Mouse (Mus musculus) hindbrain, postnatal 0 days (tissue): ENCODE data around the gene Olfr281. TPM values are rescaled to one million over a fixed set of nuclear protein-coding genes. Genes with fewer than 3 reads are reported as not detected.
A peak's percentile ranks its signal among the peaks of the same experiment; 100 is the strongest.

ENCODE experiments used
- ATAC-seq: fragments of 200-750 bp; cut with Nextera tagmentation; 2 replicates; pipeline ENCODE4 v1.8.0; 2017; ENCODE audit warnings: mild to moderate bottlenecking, moderate TSS enrichment, moderate library complexity
- DNase-seq: peaks from one replicate; pipeline ENCODE4 v3.0.0-alpha.2; 2015; ENCODE audit warnings: low spot score
- H3K27ac ChIP-seq: fragments of 300-500 bp; sonication (generic); 2 replicates; pipeline ENCODE4 v1.5.1; 2014; ENCODE audit warnings: mild to moderate bottlenecking
- H3K27me3 ChIP-seq: fragments of 300-500 bp; sonication (generic); 2 replicates; pipeline ENCODE4 v1.6.1; 2014; ENCODE audit warnings: low read length, mixed read lengths; ENCODE audit not compliant: insufficient read depth
- H3K36me3 ChIP-seq: fragments of 300-500 bp; sonication (generic); 2 replicates; pipeline ENCODE4 v1.6.1; 2014; ENCODE audit warnings: low read length, mixed read lengths; ENCODE audit not compliant: insufficient read depth
- H3K4me1 ChIP-seq: fragments of 300-500 bp; sonication (generic); 2 replicates; pipeline ENCODE4 v1.6.1; 2014; ENCODE audit warnings: antibody characterized with exemption, low read length, mixed read lengths; ENCODE audit not compliant: insufficient read depth
- H3K4me2 ChIP-seq: fragments of 300-500 bp; sonication (generic); 2 replicates; pipeline ENCODE4 v1.6.1; 2014; ENCODE audit warnings: low read depth, mild to moderate bottlenecking, low read length, moderate library complexity, mixed read lengths
- H3K4me3 ChIP-seq: fragments of 300-500 bp; sonication (generic); 2 replicates; pipeline ENCODE4 v1.5.1; 2014; ENCODE audit warnings: low read length
- H3K9ac ChIP-seq: fragments of 300-500 bp; sonication (generic); replicated peaks from 2 replicates; pipeline ENCODE4 v1.6.1; 2014; ENCODE audit warnings: mild to moderate bottlenecking, low read length, moderate library complexity, mixed read lengths
- H3K9me3 ChIP-seq: fragments of 300-500 bp; sonication (generic); 2 replicates; pipeline ENCODE4 v1.6.1; 2016; ENCODE audit warnings: low read length, mixed read lengths
- CTCF ChIP-seq: IDR thresholded peaks from 2 replicates; pipeline ENCODE4 v1.5.1; 2016; ENCODE audit warnings: antibody characterized with exemption, control low read depth, low read depth
- WGBS: fragments of 180-500 bp; shearing (Covaris S2); extraction: QIAGEN DNeasy Blood & Tissue Kit; methylation state at CpG from one replicate; pipeline ENCODE4 v1.1.7; 2014; 5-methylcytosine and 5-hydroxymethylcytosine counted together
- polyA plus RNA-seq: library from polyadenylated mRNA; unstranded; fragments of >200 nt; fragmentation: Nextera tagmentation; extraction: Ambion mirVana; gene quantifications from 2 replicates; pipeline ENCODE4 v1.2.1, GENCODE M21; 2015
- total RNA-seq: library from RNA; depleted of rRNA; stranded (reverse); fragments of >200 nt; gene quantifications from 2 replicates; pipeline ENCODE4 v1.2.3, GENCODE M21; 2014

Gene Olfr281
- total and polyA plus RNA-seq, 2 experiments from 2014 or later, result not detected

- WGBS, result 53% methylated on average over 4 of the region's 4 CpGs
- TF ChIP-seq CTCF, result no peak
- no peak overlapping the region for H3K9ac ChIP-seq
- H3K4me3 ChIP-seq, result no peak overlapping the region
- no peak for ATAC-seq
- H3K4me2 ChIP-seq, result no peak overlapping the region
- peak; percentile 18 for DNase-seq
- no peaks in the 10 kb centered on the region for H3K36me3 ChIP-seq
- H3K27me3 ChIP-seq, result no peaks in the 10 kb centered on the region
- H3K4me1 ChIP-seq, result no peaks in the 10 kb centered on the region
- no peak overlapping the region for H3K27ac ChIP-seq
- no peaks in the 10 kb centered on the region for H3K9me3 ChIP-seq
These were observed 3.9 kb upstream of the Olfr281 start for GRCm38 (mm10) chr15:98448521-98448920.

- no peak for TF ChIP-seq CTCF
- Histone ChIP-seq H3K9ac (no peak within 1 kb of the TSS), H3K9me3 (no peaks in the 10 kb centered on the region), H3K4me3 (no peak within 1 kb of the TSS), H3K4me1 (no peaks in the 10 kb centered on the region), H3K36me3 (no peaks in the 10 kb centered on the region), H3K27ac (no peak within 1 kb of the TSS), H3K4me2 (no peak within 1 kb of the TSS), H3K27me3 (no peaks in the 10 kb centered on the region)
- ATAC-seq, result no peak
- DNase-seq, result no peak
- 89% methylated on average over 4 of the region's 4 CpGs for WGBS
These were observed 17.2 kb downstream of the Olfr281 start, which contains the start of gene OR5BS1P for GRCm38 (mm10) chr15:98469596-98469995. TSS of gene OR5BS1P (plus strand) at chr15:98469896.

- 91% methylated on average over 13 of the region's 13 CpGs for WGBS
- Histone ChIP-seq H3K4me2 (no peak overlapping the region), H3K4me1 (no peaks in the 10 kb centered on the region), H3K9me3 (no peaks in the 10 kb centered on the region), H3K36me3 (no peaks in the 10 kb centered on the region), H3K27ac (no peak overlapping the region), H3K4me3 (no peak overlapping the region), H3K27me3 (no peaks in the 10 kb centered on the region), H3K9ac (no peak overlapping the region)
- no peak for ATAC-seq
- no peak for DNase-seq
- TF ChIP-seq CTCF, result no peak
These were observed 19.2 kb downstream of the Olfr281 start for GRCm38 (mm10) chr15:98471539-98471938.

- Histone ChIP-seq H3K4me3 (no peak overlapping the region), H3K9ac (no peak overlapping the region), H3K36me3 (no peaks in the 10 kb centered on the region), H3K4me1 (no peaks in the 10 kb centered on the region), H3K9me3 (no peaks in the 10 kb centered on the region), H3K27ac (no peak overlapping the region), H3K27me3 (no peaks in the 10 kb centered on the region), H3K4me2 (no peak overlapping the region)
- WGBS, result 81% methylated on average over 10 of the region's 10 CpGs
- ATAC-seq (no peak), DNase-seq (no peak)
- no peak for TF ChIP-seq CTCF
These were observed 22.6 kb downstream of the Olfr281 start for GRCm38 (mm10) chr15:98474958-98475357.

- no peak overlapping the region for H3K9ac ChIP-seq
- H3K27me3 ChIP-seq, result no peaks in the 10 kb centered on the region
- ATAC-seq (no peak), DNase-seq (no peak)
- no peaks in the 10 kb centered on the region for H3K9me3 ChIP-seq
- no peak overlapping the region for H3K27ac ChIP-seq
- peak; percentile 57 for TF ChIP-seq CTCF
- 56% methylated on average over 10 of the region's 10 CpGs for WGBS
- H3K4me3 ChIP-seq, result no peak overlapping the region
- no peaks in the 10 kb centered on the region for H3K4me1 ChIP-seq
- no peaks in the 10 kb centered on the region for H3K36me3 ChIP-seq
- H3K4me2 ChIP-seq, result no peak overlapping the region
These were observed 23.0 kb downstream of the Olfr281 start for GRCm38 (mm10) chr15:98475382-98475781.

GRCm38 (mm10) chr15:98476281-98476680, 23.9 kb downstream of the Olfr281 start:
- H3K36me3 ChIP-seq, result no peaks in the 10 kb centered on the region
- no peak for ATAC-seq
- H3K9me3 ChIP-seq, result no peaks in the 10 kb centered on the region
- H3K9ac ChIP-seq, result no peak overlapping the region
- no peak for TF ChIP-seq CTCF
- WGBS, result 64% methylated on average over 5 of the region's 5 CpGs
- no peak for DNase-seq
- H3K4me2 ChIP-seq, result no peak overlapping the region
- no peak overlapping the region for H3K4me3 ChIP-seq
- H3K4me1 ChIP-seq, result no peaks in the 10 kb centered on the region
- no peak overlapping the region for H3K27ac ChIP-seq
- no peaks in the 10 kb centered on the region for H3K27me3 ChIP-seq

GRCm38 (mm10) chr15:98479568-98480102, 27.2 kb downstream of the Olfr281 start:
- Histone ChIP-seq H3K27ac (no peak overlapping the region), H3K9ac (no peak overlapping the region), H3K27me3 (no peaks in the 10 kb centered on the region), H3K4me2 (no peak overlapping the region), H3K36me3 (no peaks in the 10 kb centered on the region), H3K9me3 (no peaks in the 10 kb centered on the region), H3K4me3 (no peak overlapping the region), H3K4me1 (peaks cover 3% of the 10 kb centered on the region; the same call in 1 of the 2 replicates)
- DNase-seq (no peak), ATAC-seq (no peak)
- 77% methylated on average over 7 of the region's 7 CpGs for WGBS
- no peak for TF ChIP-seq CTCF
